ENCODE assay signal across 18 mouse cellular contexts in genomic region chr10:71036484-71036883, GRCm38 (mm10).
"Had no signal": no experiment of that assay in that cellular context is flagged by ENCODE, and none has a peak within 500 bp of the region (broad histone marks: within the 10 kb centered on the region; RNA-seq: fewer than 3 reads in every experiment).

No protein-coding gene starts in this region.

- H3K4me2 ChIP-seq: lung, embryonic 14.5 days; midbrain, embryonic 12.5 days; neural tube, embryonic 13.5 days; neural tube, embryonic 15.5 days had no signal

- ATAC-seq: midbrain, embryonic 16.5 days had no signal

- DNase-seq: lung, embryonic 14.5 days; lung, postnatal 10 days; lung, postnatal 4 days; midbrain, embryonic 14.5 days; retina, postnatal 1 day; right cerebral cortex, adult 18-20 months; right cerebral cortex, postnatal 25 days; right cerebral cortex, postnatal 4 days; spleen, adult 18-20 months; thymus, adult 18-20 months; thymus, postnatal 14 days; thymus, postnatal 36 days had no signal

- H3K4me3 ChIP-seq: midbrain, embryonic 10.5 days; midbrain, embryonic 12.5 days; myocyte; neural tube, embryonic 13.5 days; neural tube, embryonic 15.5 days had no signal

- H3K9me3 ChIP-seq: midbrain, embryonic 10.5 days; midbrain, embryonic 12.5 days; neural tube, embryonic 13.5 days; neural tube, embryonic 15.5 days had no signal

- H3K27me3 ChIP-seq: midbrain, embryonic 12.5 days; neural tube, embryonic 13.5 days; neural tube, embryonic 15.5 days had no signal

- H3K4me1 ChIP-seq: midbrain, embryonic 10.5 days; midbrain, embryonic 12.5 days; neural tube, embryonic 13.5 days; neural tube, embryonic 15.5 days had no signal

- H3K9ac ChIP-seq: lung, embryonic 14.5 days; midbrain, embryonic 12.5 days; neural tube, embryonic 13.5 days; neural tube, embryonic 15.5 days had no signal

- H3K36me3 ChIP-seq: midbrain, embryonic 10.5 days; midbrain, embryonic 12.5 days; neural tube, embryonic 13.5 days; neural tube, embryonic 15.5 days had no signal

- H3K27ac ChIP-seq: midbrain, embryonic 10.5 days; midbrain, embryonic 12.5 days; neural tube, embryonic 13.5 days; neural tube, embryonic 15.5 days had no signal
